Comparison of ENCODE assay signal across 10 mouse cellular contexts in the genomic region with DNA sequence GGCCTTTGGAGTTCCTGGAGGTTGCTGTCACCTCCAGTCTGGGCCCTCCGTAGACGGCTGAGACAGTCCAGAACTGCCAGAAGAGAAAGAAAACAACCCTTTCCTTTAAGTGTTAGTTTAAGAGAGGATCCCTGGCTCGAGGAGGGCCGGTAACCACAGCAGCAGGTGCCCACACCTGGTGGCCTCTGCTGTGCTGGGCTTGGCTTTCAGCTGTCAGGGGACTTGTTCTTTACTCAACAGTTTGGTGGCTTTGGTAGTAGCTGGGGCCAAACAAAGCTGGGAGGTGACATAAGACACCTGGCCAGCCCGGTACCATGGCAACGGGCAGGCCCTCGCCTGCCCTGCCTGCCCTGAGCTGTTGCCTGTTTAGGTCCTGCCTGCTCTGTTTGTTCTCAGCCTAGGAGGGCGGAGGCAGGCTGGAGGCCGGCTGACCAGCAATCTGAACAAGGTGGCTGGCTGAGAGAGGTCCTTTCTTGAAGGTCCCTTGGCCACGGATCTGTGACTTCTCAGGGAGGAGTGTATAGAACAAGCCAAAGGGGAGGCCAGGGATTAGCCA.
A peak's percentile ranks its signal among the peaks of the same experiment; 100 is the strongest.
DNase-seq lines count a peak whose midpoint lies in the region; ATAC-seq and TF ChIP-seq lines count a peak whose summit lies in the region.
"Had no signal": no experiment of that assay in that cellular context is flagged by ENCODE, and none has a peak within 500 bp of the region (broad histone marks: within the 10 kb centered on the region; RNA-seq: fewer than 3 reads in every experiment).

No protein-coding gene starts in this region.

- H3K4me2 ChIP-seq in midbrain, postnatal 0 days (ENCODE audit: low read depth, low read length, poor library complexity, severe bottlenecking), result no peak overlapping the region
- H3K4me2 ChIP-seq in kidney, embryonic 15.5 days, result no peak overlapping the region

- H3K4me3 ChIP-seq in midbrain, embryonic 10.5 days, result no peak overlapping the region
- no peak overlapping the region for H3K4me3 ChIP-seq in midbrain, postnatal 0 days (ENCODE audit: low read depth, low read length)
- H3K4me3 ChIP-seq in kidney, embryonic 15.5 days (replicated peaks), result no peak overlapping the region
- no peak overlapping the region for H3K4me3 ChIP-seq in lung, adult 2 months (replicated peaks; ENCODE audit: extremely low read depth, low read depth, low read length)
- H3K4me3 ChIP-seq: left cerebral cortex, adult 2 months had no signal

- H3K36me3 ChIP-seq in midbrain, embryonic 10.5 days, result peaks cover 21% of the 10 kb centered on the region
- H3K36me3 ChIP-seq in midbrain, postnatal 0 days (ENCODE audit: insufficient read depth, low read length), result no peaks in the 10 kb centered on the region
- H3K36me3 ChIP-seq in kidney, embryonic 15.5 days, result peaks cover 6% of the 10 kb centered on the region; the same call in 1 of the 2 replicates

- TF ChIP-seq CTCF in midbrain, postnatal 0 days (IDR thresholded peaks at IDR 0.05), result no peak
- no peak for TF ChIP-seq CTCF in lung, adult 2 months (IDR thresholded peaks at IDR 0.05; ENCODE audit: insufficient read depth, low read length)

- peaks cover 96% of the 10 kb centered on the region for H3K27me3 ChIP-seq in midbrain, embryonic 10.5 days (ENCODE audit: low read depth, poor library complexity, severe bottlenecking)
- H3K27me3 ChIP-seq in midbrain, postnatal 0 days (ENCODE audit: insufficient read depth, low read length), result peaks cover 6% of the 10 kb centered on the region; the same call in 1 of the 2 replicates
- peaks cover 46% of the 10 kb centered on the region for H3K27me3 ChIP-seq in kidney, embryonic 15.5 days

- H3K9me3 ChIP-seq in midbrain, embryonic 10.5 days (replicated peaks), result no peaks in the 10 kb centered on the region
- no peaks in the 10 kb centered on the region for H3K9me3 ChIP-seq in midbrain, postnatal 0 days (ENCODE audit: low read length)
- no peaks in the 10 kb centered on the region for H3K9me3 ChIP-seq in kidney, embryonic 15.5 days (replicated peaks)

- no peak overlapping the region for H3K9ac ChIP-seq in midbrain, postnatal 0 days (replicated peaks; ENCODE audit: low read length, poor library complexity, severe bottlenecking)
- H3K9ac ChIP-seq in kidney, embryonic 15.5 days, result no peak overlapping the region

- no peak for TF ChIP-seq POLR2A in lung, adult 2 months (IDR thresholded peaks at IDR 0.05; ENCODE audit: borderline replicate concordance, extremely low read depth, low read depth, low read length)

- 53% methylated on average over 10 of the region's 10 CpGs for WGBS in midbrain, embryonic 10.5 days
- 68% methylated on average over 10 of the region's 10 CpGs for whole genome bisulfite sequencing in midbrain, postnatal 0 days
- 18% methylated on average over 10 of the region's 10 CpGs for WGBS in kidney, embryonic 15.5 days
- 45% methylated on average over 10 of the region's 10 CpGs for WGBS in lung, adult 2 months

- ATAC-seq in midbrain, postnatal 0 days (ENCODE audit: low FRiP score), result no peak
- ATAC-seq in kidney, embryonic 15.5 days (replicated peaks; ENCODE audit: low FRiP score), result peak; percentile 78

- peaks cover 47% of the 10 kb centered on the region for H3K4me1 ChIP-seq in midbrain, embryonic 10.5 days
- H3K4me1 ChIP-seq in midbrain, postnatal 0 days (ENCODE audit: insufficient read depth, low read length), result peaks cover 8% of the 10 kb centered on the region
- peaks cover 53% of the 10 kb centered on the region for H3K4me1 ChIP-seq in kidney, embryonic 15.5 days
- peaks cover 11% of the 10 kb centered on the region for H3K4me1 ChIP-seq in lung, adult 2 months (ENCODE audit: control insufficient read depth, insufficient read depth, low read length)

- 0 out of 2 replicates have a peak overlapping the region, but pooled peaks have one; percentile 9 for H3K27ac ChIP-seq in midbrain, embryonic 10.5 days (replicated peaks)
- H3K27ac ChIP-seq in midbrain, postnatal 0 days (ENCODE audit: low read depth, low read length), result no peak overlapping the region
- H3K27ac ChIP-seq in kidney, embryonic 15.5 days, result peak overlapping the region; percentile 75
- H3K27ac ChIP-seq: left cerebral cortex, adult 2 months had no signal

- DNase-seq in midbrain, embryonic 10.5 days (ENCODE audit: low spot score), result no peak
- DNase-seq in midbrain, postnatal 0 days (ENCODE audit: low spot score), result no peak
- DNase-seq in lung, adult 2 months, result peak; percentile 51
- peak; percentile 34 for DNase-seq in yolk sac, embryonic 10.5 days (ENCODE audit: low spot score)
- DNase-seq in right cerebral cortex, postnatal 25 days, result no peak
- no peak for DNase-seq in ovary, postnatal 36 days (ENCODE audit: low spot score)
- DNase-seq in heart, adult 8-10 months (ENCODE audit: low spot score), result no peak
- DNase-seq: cerebellum, adult 8-10 months had no signal

Comparison
In these comparisons a context has a peak if more than half of its experiments do, and no peak if none do; other contexts are left out.
1. DNase-seq: peak in lung, adult 2 months (single experiment) and yolk sac, embryonic 10.5 days (single experiment); none in midbrain, embryonic 10.5 days (single experiment), midbrain, postnatal 0 days (single experiment), right cerebral cortex, postnatal 25 days (single experiment), ovary, postnatal 36 days (single experiment) and heart, adult 8-10 months (single experiment).